Mouse (Mus musculus) left cerebral cortex, adult 11 months (tissue): Measurements from ENCODE around the gene Ap4e1.

ENCODE experiments used
- DNase-seq: peaks from one replicate; pipeline ENCODE4 v3.0.0; 2022; ENCODE audit warnings: low spot score

Gene Ap4e1

DNA sequence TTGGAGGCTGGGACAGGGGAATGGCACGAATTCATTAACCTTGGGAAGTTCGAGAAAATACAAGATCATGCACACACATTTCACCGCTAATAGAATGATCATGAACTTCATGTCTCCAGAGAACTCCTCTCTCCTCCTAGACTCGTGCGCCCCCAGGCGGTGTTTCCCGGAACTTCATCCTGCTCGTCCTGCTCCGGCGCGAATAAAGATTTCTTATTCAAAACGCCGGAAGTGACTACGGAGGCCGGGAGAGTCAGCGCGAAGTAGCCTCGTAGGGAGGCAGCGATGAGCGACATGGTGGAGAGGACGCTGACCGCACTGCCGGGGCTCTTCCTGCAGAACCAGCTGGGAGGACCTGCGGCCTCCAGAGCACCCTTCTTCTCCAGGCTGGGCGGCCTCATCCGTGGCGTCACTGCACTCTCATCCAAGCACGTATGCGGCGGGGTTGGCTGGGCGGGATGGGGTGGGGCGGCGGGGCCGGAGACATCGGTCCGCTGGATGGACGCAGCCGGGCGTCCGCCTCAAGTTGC lies at the start of gene Ap4e1:
Ap4e1 (plus strand) TSS at position 249 of the 530 bp plus-strand sequence.
- DNase-seq = peak; percentile 86

- DNase-seq = no peak
Observed at GRCm38 (mm10) chr2:126961696-126962095, 46.8 kb upstream of the Ap4e1 start.

- no peak for DNase-seq
Observed at GRCm38 (mm10) chr2:126977428-126977827, 31.1 kb upstream of the Ap4e1 start.

DNA sequence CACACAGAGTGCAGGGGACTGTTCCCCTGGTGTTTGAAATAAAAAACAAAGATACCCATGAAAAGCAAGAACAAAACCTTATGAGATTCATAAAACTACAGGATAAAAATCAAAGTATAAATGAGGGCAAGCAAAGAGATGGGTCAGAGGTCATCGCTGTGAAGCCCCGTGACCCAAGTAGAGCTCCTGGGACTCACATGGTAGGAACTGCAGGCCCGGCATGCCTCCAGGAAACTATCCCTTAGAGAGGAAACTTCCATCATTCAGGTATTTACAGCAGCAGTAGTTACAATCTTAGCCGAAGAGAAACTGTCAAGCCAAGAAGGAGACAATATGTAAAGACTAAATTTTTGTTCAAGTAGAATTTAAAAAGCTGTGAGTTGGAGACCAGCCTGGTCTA lies 25.3 kb upstream of the Ap4e1 start:
- no peak for DNase-seq

DNA sequence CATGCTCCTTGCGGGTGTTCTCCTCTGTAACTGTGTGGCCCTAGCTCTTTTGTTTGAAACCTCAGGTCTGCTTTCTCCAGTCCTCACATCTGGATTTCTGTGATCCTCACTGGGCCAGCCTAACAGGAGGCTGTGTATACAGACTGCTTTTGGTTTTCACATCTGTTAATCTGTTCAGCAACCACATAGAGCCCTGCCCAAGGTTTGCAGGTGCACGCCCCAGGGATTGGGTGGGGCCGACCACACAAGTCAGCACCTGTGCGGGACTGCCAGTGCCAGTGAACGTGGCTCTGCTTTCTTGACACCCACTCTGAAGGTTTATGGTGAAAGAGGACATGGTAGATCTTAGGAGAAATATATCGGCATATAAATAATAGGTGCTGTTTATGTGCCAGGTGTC lies 18.6 kb upstream of the Ap4e1 start:
- no peak for DNase-seq

DNA sequence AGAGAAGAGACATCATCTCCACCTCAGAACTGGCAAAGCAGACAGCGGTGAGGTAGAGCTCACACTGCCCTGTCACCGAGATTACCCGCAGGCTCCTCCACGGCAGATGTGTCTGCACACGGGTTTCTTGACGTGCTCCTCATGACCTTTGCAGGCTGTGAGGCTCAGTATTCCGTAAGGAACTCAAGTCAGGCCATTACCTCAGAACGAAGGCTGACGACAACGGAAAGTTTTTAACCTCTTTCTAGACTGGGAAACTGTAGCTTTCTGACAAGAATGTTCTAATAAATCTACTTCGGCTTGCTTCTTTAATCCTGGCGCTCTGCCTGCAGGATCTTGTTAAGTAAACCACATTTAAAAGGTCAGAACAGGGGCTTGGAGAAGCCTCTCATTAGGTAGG lies 15.8 kb upstream of the Ap4e1 start:
- DNase-seq = no peak

DNA sequence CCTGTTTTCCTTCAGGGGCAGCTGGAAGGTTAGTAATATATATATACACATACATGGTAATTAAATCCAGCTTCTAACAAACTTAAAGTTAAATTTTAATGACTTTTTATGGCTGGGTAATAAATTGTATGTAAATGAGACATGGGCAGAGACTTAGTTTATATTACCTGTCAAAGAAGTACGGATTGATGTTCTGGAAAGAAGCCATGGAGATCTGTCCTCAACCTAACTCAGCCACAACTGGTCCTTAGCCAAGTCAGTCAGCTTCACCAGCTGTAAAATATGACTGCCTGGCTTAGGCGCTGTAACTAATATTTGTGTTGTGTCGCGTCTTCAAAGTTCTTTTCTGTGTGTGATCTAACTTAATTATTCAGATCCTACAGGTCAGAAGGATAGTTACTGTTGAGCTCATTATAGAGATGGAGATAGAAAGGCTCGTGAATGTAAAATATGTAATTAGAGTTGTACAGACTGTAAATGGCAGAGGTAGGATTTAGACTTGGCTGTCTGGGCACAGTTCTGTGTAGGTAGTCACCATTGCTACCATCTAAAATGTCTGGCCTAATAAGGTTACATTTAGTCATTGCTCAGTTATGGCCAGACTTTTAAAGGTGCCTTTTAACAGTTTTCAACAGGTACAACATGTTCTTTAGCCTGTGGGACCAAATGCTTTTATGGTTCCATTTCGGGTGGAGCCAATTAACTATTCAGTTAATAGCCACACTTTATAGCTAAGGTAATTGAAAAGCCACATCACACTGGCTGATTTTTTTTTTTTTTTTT lies 13.9 kb upstream of the Ap4e1 start:
- no peak for DNase-seq

- DNase-seq = peak; percentile 49
Observed at GRCm38 (mm10) chr2:126996737-126997136, 11.8 kb upstream of the Ap4e1 start.

GRCm38 (mm10) chr2:126998219-126998618 lies 10.3 kb upstream of the Ap4e1 start:
- no peak for DNase-seq

DNA sequence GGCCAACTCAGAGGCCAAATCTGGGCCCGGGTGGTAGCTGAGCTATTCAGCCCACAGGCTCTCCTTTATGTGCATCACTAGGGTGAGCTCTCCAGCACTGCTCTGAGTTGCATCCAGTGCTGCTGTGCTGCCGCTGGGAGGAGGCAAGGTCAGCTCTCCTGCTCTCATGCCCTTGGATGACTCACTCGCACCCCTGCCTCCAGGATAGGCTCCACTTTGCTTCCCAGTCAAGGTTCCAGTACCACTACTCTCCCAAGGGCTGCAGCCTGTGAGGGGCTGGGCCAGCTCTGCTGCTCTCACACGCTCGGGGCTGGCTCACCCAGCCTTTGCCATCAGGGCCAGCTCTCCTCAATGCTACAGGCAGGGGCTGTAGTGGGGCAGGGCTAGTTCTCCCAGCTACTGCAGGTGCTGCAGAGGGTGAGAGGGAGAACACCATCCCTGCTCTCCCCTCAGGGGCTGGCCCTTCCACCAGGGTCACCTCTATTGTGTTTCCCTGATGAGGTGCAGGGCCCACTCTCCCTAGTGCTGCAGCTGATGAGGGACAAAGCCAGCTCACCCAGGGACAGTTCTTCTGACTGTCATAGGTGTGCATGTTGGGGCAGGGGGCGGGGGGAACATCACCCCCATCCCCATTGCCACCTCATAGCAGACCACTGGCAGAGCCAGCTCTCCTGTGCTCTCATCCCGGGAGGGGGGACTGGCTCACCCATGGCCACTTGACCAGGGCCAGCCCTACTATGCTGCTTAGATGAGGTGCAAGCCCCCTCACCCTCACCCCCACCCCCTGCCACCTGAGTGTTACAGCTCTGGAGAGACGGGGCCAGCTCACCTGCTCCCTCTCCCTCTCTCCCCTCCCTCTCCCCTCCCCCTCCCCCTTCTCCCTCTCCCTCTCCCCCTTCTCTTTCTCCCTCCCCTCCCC lies 7.9 kb upstream of the Ap4e1 start:
- DNase-seq = no peak

GRCm38 (mm10) chr2:127004046-127004445 lies 4.5 kb upstream of the Ap4e1 start:
- DNase-seq = no peak

GRCm38 (mm10) chr2:127006634-127007370 lies 1.7 kb upstream of the Ap4e1 start:
- DNase-seq = no peak

DNA sequence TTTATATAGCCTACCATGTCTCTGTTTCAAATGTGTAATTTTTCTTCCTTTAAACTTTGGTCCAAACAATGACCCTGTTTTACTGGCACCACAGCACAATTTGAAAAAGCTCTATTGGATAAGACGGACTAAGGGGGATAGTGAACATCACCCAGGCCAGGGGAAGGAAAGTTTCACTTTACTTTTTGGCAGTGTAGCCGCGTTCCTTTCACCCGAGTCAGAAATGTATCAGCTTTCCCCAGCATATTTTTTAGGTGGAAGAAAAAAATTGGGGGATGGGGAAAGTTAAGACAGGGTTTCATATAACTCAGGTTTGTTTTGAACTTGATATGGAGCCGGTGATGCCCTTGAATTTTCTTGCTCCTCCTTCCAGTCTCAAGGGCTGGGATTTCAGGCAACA lies 1.0 kb upstream of the Ap4e1 start:
- no peak for DNase-seq

DNA sequence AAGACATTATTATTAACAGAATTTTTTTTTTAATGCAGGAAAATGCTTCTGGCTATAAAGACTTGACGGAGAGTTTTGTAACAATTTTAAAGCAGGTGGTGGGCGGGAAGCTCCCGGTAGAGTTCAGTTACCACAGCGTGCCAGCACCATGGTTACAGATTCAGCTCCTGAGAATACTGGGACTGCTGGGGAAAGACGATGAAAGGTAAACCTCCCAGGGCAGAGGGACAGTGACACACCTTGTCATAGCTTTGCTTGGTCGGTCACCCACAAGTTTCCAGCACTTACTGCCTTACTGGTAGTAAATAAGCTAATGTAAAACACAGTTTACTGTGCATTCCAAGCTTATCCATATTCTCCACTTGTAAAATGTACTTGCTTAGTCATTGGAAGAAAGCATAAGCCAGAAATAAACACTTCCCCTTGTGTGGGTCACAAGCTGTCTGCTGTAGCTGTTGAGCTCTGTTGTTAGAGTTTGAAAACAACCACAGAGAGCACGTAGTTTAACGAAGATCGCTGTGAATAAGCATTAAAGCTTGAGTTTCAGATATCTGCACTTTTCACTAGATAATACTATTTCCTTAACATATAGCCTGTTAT lies 26.6 kb downstream of the Ap4e1 start:
- peak; percentile 23 for DNase-seq

DNA sequence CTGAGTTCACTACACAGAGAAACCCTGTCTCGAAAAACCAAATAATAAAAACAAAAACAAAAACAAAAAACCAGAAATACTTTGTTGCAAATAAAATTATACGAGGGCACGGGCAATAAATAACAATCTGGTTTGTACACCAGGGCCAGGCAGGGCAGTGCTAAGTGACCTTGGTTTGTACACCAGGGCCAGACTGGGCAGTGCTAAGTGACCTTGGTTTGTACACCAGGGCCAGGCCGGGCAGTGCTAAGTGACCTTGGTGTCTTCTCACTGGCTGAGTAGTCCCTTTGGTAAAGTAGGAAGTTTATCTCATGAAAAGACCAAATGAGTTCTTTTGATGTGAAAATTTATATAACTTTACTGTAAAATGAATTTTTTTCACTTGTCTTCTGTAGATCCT lies 28.8 kb downstream of the Ap4e1 start:
- DNase-seq = no peak

- DNase-seq = no peak
Observed at GRCm38 (mm10) chr2:127061471-127061870, 53.0 kb downstream of the Ap4e1 start.

DNA sequence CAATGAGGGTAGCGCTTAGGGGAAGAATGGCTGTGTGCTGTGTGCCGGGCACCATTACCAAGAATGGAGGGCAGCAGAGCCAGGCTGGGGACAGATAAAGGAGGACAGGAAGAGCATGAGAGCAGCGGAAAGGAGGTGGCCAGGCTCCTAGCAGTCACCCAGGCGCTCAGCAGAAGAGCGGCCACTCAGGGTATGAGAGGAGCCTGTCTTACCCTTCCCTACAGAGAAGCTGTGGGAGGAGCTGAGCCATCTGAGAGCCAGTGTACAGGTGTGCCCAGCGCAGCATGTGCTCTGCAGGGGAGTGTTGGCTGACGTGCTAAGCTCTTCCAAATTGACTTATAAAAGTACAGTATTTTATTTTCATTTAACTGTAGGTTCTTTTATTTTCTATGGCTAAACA lies 60.3 kb downstream of the Ap4e1 start:
- DNase-seq = no peak

DNA sequence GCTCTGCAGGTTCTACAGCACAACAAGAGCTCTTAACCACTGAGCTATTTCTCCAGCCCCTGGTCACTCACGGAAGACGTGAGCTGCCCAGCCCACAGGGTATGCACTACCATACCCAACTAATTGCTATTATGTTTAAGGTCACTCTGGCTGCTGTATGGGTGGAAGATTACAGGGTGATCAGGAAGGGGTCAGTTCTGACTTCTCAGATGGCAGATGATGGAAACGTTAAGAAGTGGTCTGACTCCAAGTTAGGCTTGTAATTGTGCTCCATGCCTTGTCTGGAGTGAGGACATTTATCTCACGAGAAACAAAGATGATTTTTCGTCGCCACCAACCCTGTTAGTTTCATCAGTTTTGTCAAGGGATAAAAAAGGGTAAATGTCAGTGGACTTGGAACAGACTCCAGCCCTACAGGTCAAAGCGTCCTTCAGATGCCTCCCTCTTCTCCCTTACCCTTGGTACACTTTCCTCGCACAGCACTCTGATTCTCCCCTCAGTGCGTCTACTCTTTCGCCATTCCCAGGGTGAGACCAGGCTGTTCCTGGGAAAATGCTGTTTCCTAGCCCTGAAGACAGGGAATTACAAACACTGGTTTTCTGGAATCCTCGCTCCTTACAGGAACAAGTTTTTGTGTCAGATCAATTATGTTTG lies 61.4 kb downstream of the Ap4e1 start:
- DNase-seq = no peak

DNA sequence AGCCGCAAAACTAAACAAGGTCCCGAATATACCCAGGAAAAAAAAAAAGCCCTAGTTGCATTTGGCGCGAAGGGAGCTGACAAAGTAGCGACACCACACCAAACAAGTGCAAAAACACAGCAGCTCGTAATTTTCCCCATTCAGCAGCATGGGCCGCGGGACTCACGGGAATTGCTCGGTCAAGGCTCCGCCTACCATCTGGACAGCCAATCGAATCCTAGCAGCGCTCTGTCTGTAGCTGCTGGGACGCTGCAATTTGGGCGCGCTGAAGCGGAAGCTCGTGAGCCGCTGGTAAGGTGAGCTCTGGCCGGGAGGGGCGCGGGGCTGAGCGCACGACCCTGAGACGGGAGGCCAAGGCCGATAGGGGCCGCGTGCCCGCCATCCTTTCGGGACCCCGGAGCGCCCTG lies 61.9 kb downstream of the Ap4e1 start, which contains the start of gene Blvra:
Blvra (plus strand) TSS at position 231 of the 407 bp plus-strand sequence.
- DNase-seq = peak; percentile 79

DNA sequence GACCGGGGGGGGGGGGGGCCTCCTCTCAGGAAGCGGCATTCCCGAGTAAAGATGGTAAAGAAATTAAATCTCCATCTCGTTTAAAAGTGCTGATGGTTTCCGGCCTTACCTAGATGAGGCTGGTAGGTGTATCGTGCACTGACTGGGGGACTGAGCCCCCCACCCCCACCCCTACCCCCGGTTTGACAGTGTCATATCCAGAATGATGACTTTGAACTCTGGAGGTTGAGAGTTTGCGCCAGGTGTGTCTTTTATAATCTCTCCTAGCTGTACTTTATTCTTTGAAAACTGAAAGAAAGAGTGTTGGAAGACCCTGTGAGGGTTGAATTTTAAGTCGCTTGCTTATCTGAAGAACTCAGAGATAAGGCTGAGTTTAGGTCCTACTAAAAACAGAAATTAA lies 62.4 kb downstream of the Ap4e1 start:
- no peak for DNase-seq

- DNase-seq = no peak
Observed at GRCm38 (mm10) chr2:127074116-127074515, 65.6 kb downstream of the Ap4e1 start.
